Comparison of ENCODE assay signal across 19 mouse cellular contexts in the genomic region with DNA sequence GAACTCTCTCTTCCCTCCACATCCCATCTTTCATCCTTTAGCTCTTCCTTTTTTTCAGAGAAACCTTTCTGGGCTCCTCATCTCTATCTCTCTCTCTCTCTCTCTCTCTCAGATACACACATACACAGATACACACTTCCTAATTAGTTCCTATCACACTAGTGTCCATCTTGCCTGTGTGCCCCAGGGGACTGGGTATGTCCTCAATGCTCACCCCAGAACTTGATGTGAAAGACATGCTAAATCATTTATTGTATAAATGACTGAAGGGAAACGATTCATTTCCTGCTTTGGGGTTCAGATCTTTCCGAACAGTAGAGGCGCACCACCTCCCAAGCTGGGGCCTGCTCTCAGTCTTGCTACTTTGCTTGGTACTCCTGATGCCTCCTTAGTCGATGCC. TPM values are rescaled to one million over a fixed set of nuclear protein-coding genes. Genes with fewer than 3 reads are reported as not detected.
A peak's percentile ranks its signal among the peaks of the same experiment; 100 is the strongest.
DNase-seq lines count a peak whose midpoint lies in the region; ATAC-seq and TF ChIP-seq lines count a peak whose summit lies in the region.
"Had no signal": no experiment of that assay in that cellular context is flagged by ENCODE, and none has a peak within 500 bp of the region (broad histone marks: within the 10 kb centered on the region; RNA-seq: fewer than 3 reads in every experiment).

No protein-coding gene starts in this region.

- no peak overlapping the region; the same call in 1 of the 2 replicates for H3K9ac ChIP-seq in hindbrain, embryonic 12.5 days
- H3K9ac ChIP-seq in midbrain, embryonic 12.5 days (replicated peaks) = peak overlapping the region; percentile 100; the same call in 1 of the 2 replicates
- H3K9ac ChIP-seq in neural tube, embryonic 15.5 days (replicated peaks) = peak overlapping the region; percentile 95; the same call in 1 of the 2 replicates
- H3K9ac ChIP-seq: heart, embryonic 13.5 days had no signal

- no peak for TF ChIP-seq POLR2A in kidney, adult 2 months (IDR thresholded peaks at IDR 0.05; ENCODE audit: low read depth, low read length)

- peak; percentile 5 for DNase-seq in embryo, embryonic 10 days (ENCODE audit: low spot score)
- no peak for DNase-seq in embryo, embryonic 10.5 days (ENCODE audit: low spot score)
- DNase-seq in testis, postnatal 10 days (ENCODE audit: low spot score) = no peak
- DNase-seq in cerebellum, postnatal 25 days = no peak
- DNase-seq in kidney, adult 2 months = no peak
- DNase-seq: gastrocnemius, postnatal 36 days; heart, postnatal 4 days; kidney, postnatal 14 days; lung, postnatal 10 days; thymus, postnatal 25 days had no signal

- H3K4me1 ChIP-seq in hindbrain, embryonic 12.5 days = peaks cover 43% of the 10 kb centered on the region
- peaks cover 43% of the 10 kb centered on the region for H3K4me1 ChIP-seq in midbrain, embryonic 12.5 days
- H3K4me1 ChIP-seq in neural tube, embryonic 15.5 days = peaks cover 52% of the 10 kb centered on the region
- H3K4me1 ChIP-seq in kidney, adult 2 months (ENCODE audit: control insufficient read depth, insufficient read depth, low read length) = no peaks in the 10 kb centered on the region

- no peaks in the 10 kb centered on the region for H3K36me3 ChIP-seq in hindbrain, embryonic 12.5 days
- no peaks in the 10 kb centered on the region for H3K36me3 ChIP-seq in midbrain, embryonic 12.5 days
- no peaks in the 10 kb centered on the region for H3K36me3 ChIP-seq in neural tube, embryonic 15.5 days
- H3K36me3 ChIP-seq in kidney, adult 2 months (ENCODE audit: control insufficient read depth, insufficient read depth, low read length) = no peaks in the 10 kb centered on the region
- H3K36me3 ChIP-seq: heart, embryonic 13.5 days had no signal

- peak overlapping the region; percentile 100 for H3K27ac ChIP-seq in hindbrain, embryonic 12.5 days
- peak overlapping the region; percentile 100 for H3K27ac ChIP-seq in midbrain, embryonic 12.5 days (replicated peaks)
- H3K27ac ChIP-seq in neural tube, embryonic 15.5 days (replicated peaks) = peak overlapping the region; percentile 99
- H3K27ac ChIP-seq in kidney, adult 2 months (ENCODE audit: insufficient read depth, low read depth, low read length) = no peak overlapping the region
- H3K27ac ChIP-seq: heart, embryonic 13.5 days; stomach, postnatal 0 days had no signal

- H3K9me3 ChIP-seq in hindbrain, embryonic 12.5 days (replicated peaks) = no peaks in the 10 kb centered on the region
- H3K9me3 ChIP-seq in midbrain, embryonic 12.5 days = no peaks in the 10 kb centered on the region
- H3K9me3 ChIP-seq in neural tube, embryonic 15.5 days (replicated peaks) = no peaks in the 10 kb centered on the region
- H3K9me3 ChIP-seq: heart, embryonic 13.5 days had no signal

- peak overlapping the region; percentile 91; the same call in 1 of the 2 replicates for H3K4me3 ChIP-seq in hindbrain, embryonic 12.5 days
- H3K4me3 ChIP-seq in midbrain, embryonic 12.5 days = no peak overlapping the region
- peak overlapping the region; percentile 79; the same call in 1 of the 2 replicates for H3K4me3 ChIP-seq in neural tube, embryonic 15.5 days (replicated peaks)
- H3K4me3 ChIP-seq in kidney, adult 2 months (ENCODE audit: insufficient read depth, low read depth, low read length) = no peak overlapping the region
- H3K4me3 ChIP-seq: erythroblast, embryonic 14.5 days had no signal

- H3K4me2 ChIP-seq in hindbrain, embryonic 12.5 days (replicated peaks) = peak overlapping the region; percentile 69
- peak overlapping the region; percentile 81 for H3K4me2 ChIP-seq in midbrain, embryonic 12.5 days (replicated peaks)
- H3K4me2 ChIP-seq in neural tube, embryonic 15.5 days = peak overlapping the region; percentile 68

- no peak for ATAC-seq in hindbrain, embryonic 12.5 days (ENCODE audit: low FRiP score)
- ATAC-seq in midbrain, embryonic 12.5 days (ENCODE audit: low FRiP score, low read depth) = no peak
- no peak for ATAC-seq in neural tube, embryonic 15.5 days (ENCODE audit: low FRiP score)
- ATAC-seq: CD4-positive, CD25-positive, alpha-beta regulatory T cell, adult 4 months had no signal

- H3K27me3 ChIP-seq in hindbrain, embryonic 12.5 days = peaks cover 10% of the 10 kb centered on the region
- H3K27me3 ChIP-seq in midbrain, embryonic 12.5 days = peaks cover 21% of the 10 kb centered on the region
- peaks cover 3% of the 10 kb centered on the region; the same call in 1 of the 2 replicates for H3K27me3 ChIP-seq in neural tube, embryonic 15.5 days (replicated peaks)
- H3K27me3 ChIP-seq in kidney, adult 2 months (replicated peaks; ENCODE audit: control insufficient read depth, insufficient read depth, low read length) = peaks cover 2% of the 10 kb centered on the region; the same call in 1 of the 2 replicates

- no peak for TF ChIP-seq CTCF in kidney, adult 2 months (conservative IDR thresholded peaks at IDR 0.05; ENCODE audit: insufficient read depth, insufficient read length, low read depth, low read length)

- 43% methylated on average over 4 of the region's 4 CpGs for WGBS in hindbrain, embryonic 12.5 days
- WGBS in midbrain, embryonic 12.5 days = 39% methylated on average over 4 of the region's 4 CpGs
- WGBS in neural tube, embryonic 15.5 days = 31% methylated on average over 4 of the region's 4 CpGs
- 55% methylated on average over 4 of the region's 4 CpGs for WGBS in kidney, adult 2 months

RNA-seq across cellular contexts. Expression of a gene that starts 2.0 kb away (rescaled TPM):
- polyA plus RNA-seq in hindbrain, embryonic 12.5 days (2016; fragmentation: Nextera tagmentation; extraction: Ambion mirVana) = 10.8 and 12.7 TPM in 2 replicates
- polyA plus RNA-seq in midbrain, embryonic 12.5 days (2016; fragmentation: Nextera tagmentation; extraction: Ambion mirVana) = 13.4 and 15.6 TPM in 2 replicates
- polyA plus RNA-seq in neural tube, embryonic 15.5 days (2015; fragmentation: Nextera tagmentation; extraction: Ambion mirVana) = 16.9 and 17.6 TPM in 2 replicates
- polyA plus RNA-seq in kidney, adult 2 months (2012; rRNA removed) = not detected in 2 replicates
- polyA plus RNA-seq: CD4-positive, CD25-positive, alpha-beta regulatory T cell, adult 4 months; erythroblast, embryonic 14.5 days; heart, embryonic 13.5 days; liver, embryonic 16.5 days had no signal

RNA-seq across cellular contexts. Expression of a gene that starts 2.0 kb away (rescaled TPM):
- 3.6 and 4.1 TPM in 2 replicates for polyA plus RNA-seq in hindbrain, embryonic 12.5 days (2016; fragmentation: Nextera tagmentation; extraction: Ambion mirVana)
- 6.1 and 7.9 TPM in 2 replicates for polyA plus RNA-seq in midbrain, embryonic 12.5 days (2016; fragmentation: Nextera tagmentation; extraction: Ambion mirVana)
- 1.4 and 1.6 TPM in 2 replicates for polyA plus RNA-seq in neural tube, embryonic 15.5 days (2015; fragmentation: Nextera tagmentation; extraction: Ambion mirVana)
- not detected in 2 replicates for polyA plus RNA-seq in kidney, adult 2 months (2012; rRNA removed)
- polyA plus RNA-seq: CD4-positive, CD25-positive, alpha-beta regulatory T cell, adult 4 months; erythroblast, embryonic 14.5 days; heart, embryonic 13.5 days; liver, embryonic 16.5 days had no signal

RNA-seq across cellular contexts. Expression of a gene that starts 40.3 kb away (rescaled TPM):
- 0.49 TPM in 1 of 2 replicates, not detected in the other for polyA plus RNA-seq in hindbrain, embryonic 12.5 days (2016; fragmentation: Nextera tagmentation; extraction: Ambion mirVana)
- 0.96 TPM in 1 of 2 replicates, not detected in the other for polyA plus RNA-seq in midbrain, embryonic 12.5 days (2016; fragmentation: Nextera tagmentation; extraction: Ambion mirVana)
- 0.50 and 0.59 TPM in 2 replicates for polyA plus RNA-seq in neural tube, embryonic 15.5 days (2015; fragmentation: Nextera tagmentation; extraction: Ambion mirVana)
- not detected in 2 replicates for polyA plus RNA-seq in kidney, adult 2 months (2012; rRNA removed)
- polyA plus RNA-seq: CD4-positive, CD25-positive, alpha-beta regulatory T cell, adult 4 months; erythroblast, embryonic 14.5 days; heart, embryonic 13.5 days; limb, embryonic 14.5 days; liver, embryonic 16.5 days; stomach, postnatal 0 days had no signal

RNA-seq across cellular contexts. Expression of a gene that starts 49.7 kb away (rescaled TPM):
- polyA plus RNA-seq in hindbrain, embryonic 12.5 days (2016; fragmentation: Nextera tagmentation; extraction: Ambion mirVana) = 0.99 and 1.4 TPM in 2 replicates
- 0.56 and 1.6 TPM in 2 replicates for polyA plus RNA-seq in midbrain, embryonic 12.5 days (2016; fragmentation: Nextera tagmentation; extraction: Ambion mirVana)
- 0.68 and 1.6 TPM in 2 replicates for polyA plus RNA-seq in neural tube, embryonic 15.5 days (2015; fragmentation: Nextera tagmentation; extraction: Ambion mirVana)
- polyA plus RNA-seq in kidney, adult 2 months (2012; rRNA removed) = 69.3 and 73.8 TPM in 2 replicates
- polyA plus RNA-seq: CD4-positive, CD25-positive, alpha-beta regulatory T cell, adult 4 months; erythroblast, embryonic 14.5 days had no signal

Comparison
In these comparisons a context has a peak if more than half of its experiments do, and no peak if none do; other contexts are left out.
1. H3K4me3 ChIP-seq: peak in hindbrain, embryonic 12.5 days (single experiment) and neural tube, embryonic 15.5 days (single experiment); none in midbrain, embryonic 12.5 days (single experiment) and kidney, adult 2 months (single experiment).
2. RNA of a gene that starts 2.0 kb away (polyA plus RNA-seq): 16.9 to 17.6 TPM in neural tube, embryonic 15.5 days, 13.4 to 15.6 TPM in midbrain, embryonic 12.5 days and 10.8 to 12.7 TPM in hindbrain, embryonic 12.5 days; not detected in kidney, adult 2 months; every median in the first group is over 10 times any median in the second.
3. Peak in every context shown above with its lines, with median percentiles within 50 percentile points of each other: H3K4me2 ChIP-seq.